Mouse (Mus musculus): ENCODE measurements around the gene Arpp21. TPM values are rescaled to one million over a fixed set of nuclear protein-coding genes. Genes with fewer than 3 reads are reported as not detected.

Arpp21 gene
- polyA plus RNA-seq (2014; fragmentation: Nextera tagmentation; extraction: Ambion mirVana) = 6.0 and 6.8 TPM in 2 replicates

DNA sequence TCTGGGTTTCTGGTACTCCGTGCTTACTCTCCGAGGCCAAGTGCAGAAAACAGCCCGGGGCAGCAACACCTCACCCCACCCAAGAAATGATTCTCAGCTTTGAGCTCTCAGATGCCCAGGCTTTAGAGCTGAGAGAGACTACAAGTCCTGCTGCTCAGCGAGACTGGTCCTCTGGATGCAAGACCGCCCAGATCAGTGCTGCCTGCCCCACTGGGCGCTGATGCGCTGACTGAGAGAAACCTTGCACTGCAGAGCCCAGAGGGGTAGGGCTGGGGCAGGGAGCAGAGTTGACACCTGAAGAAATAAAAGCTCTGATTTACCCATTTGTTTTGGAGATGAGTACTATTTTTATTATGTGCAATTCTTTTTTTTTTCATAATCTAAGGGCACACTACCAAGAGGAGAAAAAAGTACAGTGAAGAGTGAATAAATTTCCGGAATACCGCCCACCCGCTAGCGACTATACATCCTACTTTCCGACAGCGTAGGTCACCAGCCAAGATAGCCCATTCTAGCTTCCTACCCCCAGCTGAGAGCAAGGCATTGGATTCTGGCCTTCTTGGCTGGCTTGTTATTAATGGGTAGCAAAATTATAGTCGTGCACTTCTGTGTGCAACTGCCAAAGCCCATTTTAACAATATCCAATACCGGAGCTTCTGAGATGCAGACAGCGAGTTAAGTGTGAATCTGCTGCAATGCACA is at the start of gene Arpp21:
Gene Arpp21, minus strand, starts transcription at position 243 of the 702 bp plus-strand sequence.
- Histone ChIP-seq H3K4me1 (replicated peaks; ENCODE audit: control insufficient read depth, insufficient read depth, low read length) (0 out of 2 replicates have a peak, but pooled peaks cover 2% of the 10 kb centered on the region), H3K4me2 (replicated peaks; ENCODE audit: low read depth, low read length) (peak within 1 kb of the TSS; percentile 96), H3K36me3 (ENCODE audit: control insufficient read depth, insufficient read depth, low read length) (no peaks in the 10 kb centered on the region), H3K9ac (ENCODE audit: low read depth, low read length) (peak within 1 kb of the TSS; percentile 70), H3K27ac (ENCODE audit: low read depth, low read length) (peak within 1 kb of the TSS; percentile 6; the same call in 1 of the 2 replicates), H3K27me3 (ENCODE audit: control insufficient read depth, insufficient read depth, low read length) (peaks cover 17% of the 10 kb centered on the region; the same call in 1 of the 2 replicates), H3K4me3 (ENCODE audit: low read depth, low read length) (peak within 1 kb of the TSS; percentile 53), H3K9me3 (ENCODE audit: control insufficient read depth, low read length) (no peaks in the 10 kb centered on the region)
- 22% methylated on average over 16 of the region's 16 CpGs for WGBS
- peak; percentile 16 for DNase-seq (ENCODE audit: low spot score)
- peak; percentile 69 for ATAC-seq (ENCODE audit: low FRiP score)

- no peak overlapping the region for H3K9ac ChIP-seq (ENCODE audit: low read depth, low read length)
- 85% methylated on average over 8 of the region's 8 CpGs for WGBS
- no peaks in the 10 kb centered on the region for H3K27me3 ChIP-seq (ENCODE audit: control insufficient read depth, insufficient read depth, low read length)
- no peaks in the 10 kb centered on the region for H3K4me1 ChIP-seq (replicated peaks; ENCODE audit: control insufficient read depth, insufficient read depth, low read length)
- no peaks in the 10 kb centered on the region for H3K9me3 ChIP-seq (ENCODE audit: control insufficient read depth, low read length)
- H3K4me2 ChIP-seq (replicated peaks; ENCODE audit: low read depth, low read length) = no peak overlapping the region
- DNase-seq (ENCODE audit: low spot score) = no peak
- H3K36me3 ChIP-seq (ENCODE audit: control insufficient read depth, insufficient read depth, low read length) = no peaks in the 10 kb centered on the region
- no peak overlapping the region for H3K27ac ChIP-seq (ENCODE audit: low read depth, low read length)
- H3K4me3 ChIP-seq (ENCODE audit: low read depth, low read length) = no peak overlapping the region
- ATAC-seq (ENCODE audit: low FRiP score) = no peak
These were observed 36.8 kb upstream of the Arpp21 start for GRCm38 (mm10) chr9:112272426-112272969.

GRCm38 (mm10) chr9:112264982-112265641 is 29.4 kb upstream of the Arpp21 start:
- H3K9ac ChIP-seq (ENCODE audit: low read depth, low read length) = no peak overlapping the region
- DNase-seq (ENCODE audit: low spot score) (no peak), ATAC-seq (ENCODE audit: low FRiP score) (no peak)
- H3K27me3 ChIP-seq (ENCODE audit: control insufficient read depth, insufficient read depth, low read length) = no peaks in the 10 kb centered on the region
- H3K27ac ChIP-seq (ENCODE audit: low read depth, low read length) = no peak overlapping the region
- H3K4me3 ChIP-seq (ENCODE audit: low read depth, low read length) = no peak overlapping the region
- H3K36me3 ChIP-seq (ENCODE audit: control insufficient read depth, insufficient read depth, low read length) = no peaks in the 10 kb centered on the region
- 76% methylated on average over 4 of the region's 4 CpGs for WGBS
- no peak overlapping the region for H3K4me2 ChIP-seq (replicated peaks; ENCODE audit: low read depth, low read length)
- no peaks in the 10 kb centered on the region for H3K9me3 ChIP-seq (ENCODE audit: control insufficient read depth, low read length)
- H3K4me1 ChIP-seq (replicated peaks; ENCODE audit: control insufficient read depth, insufficient read depth, low read length) = no peaks in the 10 kb centered on the region

DNA sequence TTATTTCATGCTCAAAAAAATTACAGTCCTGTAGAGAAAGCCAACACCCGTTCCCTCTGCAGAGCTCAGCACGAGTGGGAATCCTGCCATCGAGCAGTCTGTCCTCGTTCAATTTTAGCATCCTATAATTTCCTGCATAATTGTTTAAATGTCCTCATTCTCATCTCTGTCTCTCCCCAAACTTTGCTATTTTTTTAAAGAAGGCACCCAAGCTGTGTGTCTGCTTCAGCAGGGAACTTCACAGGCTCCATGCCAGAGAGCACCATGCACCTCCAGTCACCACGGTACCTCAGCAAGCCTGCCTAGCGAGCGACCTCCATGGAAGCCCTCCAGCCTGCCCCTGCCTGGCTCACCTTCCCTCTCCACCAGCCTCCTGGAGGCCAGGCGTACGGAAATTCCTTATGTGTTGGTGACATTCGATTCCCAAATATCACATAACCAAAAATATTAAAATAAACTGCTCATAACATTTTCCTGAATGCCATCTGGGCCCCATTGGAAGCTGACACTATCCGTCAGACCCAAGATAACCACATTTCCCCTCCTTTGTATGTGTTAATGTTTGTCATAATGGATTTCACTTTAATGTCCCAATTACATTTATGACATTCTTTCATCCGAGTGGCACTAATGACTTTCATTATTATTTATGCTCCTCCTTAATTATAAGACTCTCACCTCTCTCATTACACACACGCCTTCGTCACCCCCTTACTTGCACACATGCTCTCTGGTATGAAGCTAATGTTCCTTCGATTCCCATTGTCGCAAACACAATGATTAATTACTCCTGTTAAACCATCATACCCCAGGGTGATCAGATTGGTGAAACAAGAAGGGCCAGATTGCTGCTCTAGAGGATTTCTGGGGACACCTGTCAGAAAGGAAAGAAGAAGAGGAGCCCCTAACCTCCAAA is 26.5 kb upstream of the Arpp21 start:
- Histone ChIP-seq H3K9me3 (ENCODE audit: control insufficient read depth, low read length) (no peaks in the 10 kb centered on the region), H3K4me2 (replicated peaks; ENCODE audit: low read depth, low read length) (no peak overlapping the region), H3K4me3 (ENCODE audit: low read depth, low read length) (no peak overlapping the region), H3K9ac (ENCODE audit: low read depth, low read length) (no peak overlapping the region), H3K4me1 (replicated peaks; ENCODE audit: control insufficient read depth, insufficient read depth, low read length) (no peaks in the 10 kb centered on the region), H3K27me3 (ENCODE audit: control insufficient read depth, insufficient read depth, low read length) (no peaks in the 10 kb centered on the region), H3K27ac (ENCODE audit: low read depth, low read length) (no peak overlapping the region), H3K36me3 (ENCODE audit: control insufficient read depth, insufficient read depth, low read length) (no peaks in the 10 kb centered on the region)
- ATAC-seq (ENCODE audit: low FRiP score) (no peak), DNase-seq (ENCODE audit: low spot score) (no peak)
- 82% methylated on average over 16 of the region's 16 CpGs for WGBS

DNA sequence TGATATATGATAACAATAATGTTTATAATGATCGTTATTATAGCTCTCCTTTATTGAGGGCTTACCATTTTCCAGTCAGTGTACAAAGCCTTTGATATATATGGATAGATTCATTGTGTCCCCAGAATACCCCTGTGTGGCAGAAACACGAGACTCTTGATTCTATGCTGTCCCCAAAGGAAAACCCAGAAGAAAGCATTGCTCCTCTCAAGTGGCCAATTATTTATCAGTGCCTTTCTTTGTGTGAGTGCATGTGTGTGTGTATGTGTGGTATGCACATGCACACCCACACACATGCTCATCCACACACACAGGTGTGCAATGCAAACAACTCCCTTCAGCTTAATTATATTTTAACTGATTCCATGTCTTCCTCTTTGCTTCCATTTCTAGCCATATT is 25.8 kb upstream of the Arpp21 start:
- Histone ChIP-seq H3K27me3 (ENCODE audit: control insufficient read depth, insufficient read depth, low read length) (no peaks in the 10 kb centered on the region), H3K27ac (ENCODE audit: low read depth, low read length) (no peak overlapping the region), H3K4me3 (ENCODE audit: low read depth, low read length) (no peak overlapping the region), H3K4me2 (replicated peaks; ENCODE audit: low read depth, low read length) (no peak overlapping the region), H3K4me1 (replicated peaks; ENCODE audit: control insufficient read depth, insufficient read depth, low read length) (no peaks in the 10 kb centered on the region), H3K9me3 (ENCODE audit: control insufficient read depth, low read length) (no peaks in the 10 kb centered on the region), H3K36me3 (ENCODE audit: control insufficient read depth, insufficient read depth, low read length) (no peaks in the 10 kb centered on the region), H3K9ac (ENCODE audit: low read depth, low read length) (no peak overlapping the region)
- WGBS = 75% methylated on average over 2 of the region's 2 CpGs
- ATAC-seq (ENCODE audit: low FRiP score) = no peak
- DNase-seq (ENCODE audit: low spot score) = no peak

DNA sequence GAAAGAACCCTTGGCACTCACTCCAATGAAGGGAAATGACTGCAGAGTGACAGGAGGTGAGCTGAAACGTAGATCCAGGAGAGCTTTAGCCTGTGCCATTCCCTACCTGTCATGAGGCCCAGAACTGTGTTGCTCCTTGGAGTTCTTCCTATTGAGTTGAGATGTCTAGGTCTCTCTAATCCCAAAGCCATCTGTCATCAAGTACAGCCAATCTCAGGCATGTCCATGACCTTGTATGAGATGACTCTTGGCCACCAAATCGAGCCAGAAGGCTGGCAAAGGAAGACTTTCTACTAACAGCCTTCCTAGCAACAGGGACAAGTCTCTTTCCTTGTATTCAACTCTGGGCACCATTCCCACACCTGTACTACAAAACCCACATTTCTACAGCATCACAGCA is 25.0 kb upstream of the Arpp21 start:
- Histone ChIP-seq H3K4me2 (replicated peaks; ENCODE audit: low read depth, low read length) (no peak overlapping the region), H3K36me3 (ENCODE audit: control insufficient read depth, insufficient read depth, low read length) (no peaks in the 10 kb centered on the region), H3K27ac (ENCODE audit: low read depth, low read length) (no peak overlapping the region), H3K4me1 (replicated peaks; ENCODE audit: control insufficient read depth, insufficient read depth, low read length) (no peaks in the 10 kb centered on the region), H3K9ac (ENCODE audit: low read depth, low read length) (no peak overlapping the region), H3K4me3 (ENCODE audit: low read depth, low read length) (no peak overlapping the region), H3K27me3 (ENCODE audit: control insufficient read depth, insufficient read depth, low read length) (no peaks in the 10 kb centered on the region), H3K9me3 (ENCODE audit: control insufficient read depth, low read length) (no peaks in the 10 kb centered on the region)
- WGBS = 78% methylated on average over 2 of the region's 2 CpGs
- no peak for ATAC-seq (ENCODE audit: low FRiP score)
- DNase-seq (ENCODE audit: low spot score) = no peak

DNA sequence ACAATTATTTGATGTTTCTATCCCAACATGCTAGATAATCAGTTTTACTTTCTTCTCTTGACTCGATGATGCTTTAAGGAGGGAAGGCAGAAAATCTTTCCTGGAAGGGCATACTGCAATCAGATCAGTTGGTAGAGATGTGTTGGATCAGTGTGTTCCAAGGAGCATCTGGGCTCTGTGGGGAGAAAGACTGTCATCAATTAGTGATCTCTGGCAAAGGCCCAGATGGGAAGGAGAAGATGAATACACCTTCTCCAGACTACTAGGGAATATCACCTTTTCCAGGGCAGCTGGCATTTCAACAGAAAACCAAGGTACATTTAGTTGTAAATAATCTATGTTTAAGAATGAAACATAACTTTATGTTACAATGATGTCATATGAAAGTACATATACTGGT is 22.8 kb upstream of the Arpp21 start:
- Histone ChIP-seq H3K4me3 (ENCODE audit: low read depth, low read length) (no peak overlapping the region), H3K27ac (ENCODE audit: low read depth, low read length) (no peak overlapping the region), H3K4me2 (replicated peaks; ENCODE audit: low read depth, low read length) (no peak overlapping the region), H3K9me3 (ENCODE audit: control insufficient read depth, low read length) (no peaks in the 10 kb centered on the region), H3K4me1 (replicated peaks; ENCODE audit: control insufficient read depth, insufficient read depth, low read length) (no peaks in the 10 kb centered on the region), H3K36me3 (ENCODE audit: control insufficient read depth, insufficient read depth, low read length) (no peaks in the 10 kb centered on the region), H3K9ac (ENCODE audit: low read depth, low read length) (no peak overlapping the region), H3K27me3 (ENCODE audit: control insufficient read depth, insufficient read depth, low read length) (no peaks in the 10 kb centered on the region)
- WGBS = 84% methylated on average over 1 of the region's 1 CpGs
- ATAC-seq (ENCODE audit: low FRiP score) (no peak), DNase-seq (ENCODE audit: low spot score) (no peak)

DNA sequence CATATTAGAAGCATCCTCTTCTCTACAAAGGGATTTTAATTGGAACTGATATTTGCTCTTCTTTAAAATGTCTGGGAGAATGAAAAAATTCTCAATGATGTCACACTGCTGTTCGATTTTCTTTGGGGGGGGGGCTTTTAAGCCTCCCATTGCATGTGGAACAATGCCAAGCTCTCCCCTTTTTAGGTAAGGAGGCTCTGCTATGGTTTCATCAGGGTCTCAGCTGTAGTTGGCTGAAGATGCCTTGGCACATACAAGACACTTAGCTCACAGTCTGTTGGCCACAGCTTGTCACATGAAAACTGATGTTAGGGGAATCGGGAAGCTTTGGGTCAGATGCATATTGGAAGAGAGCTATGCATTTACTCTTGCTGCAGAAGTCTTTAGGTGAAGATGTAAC is 20.2 kb upstream of the Arpp21 start:
- no peaks in the 10 kb centered on the region for H3K4me1 ChIP-seq (replicated peaks; ENCODE audit: control insufficient read depth, insufficient read depth, low read length)
- H3K4me2 ChIP-seq (replicated peaks; ENCODE audit: low read depth, low read length) = no peak overlapping the region
- no peak overlapping the region for H3K4me3 ChIP-seq (ENCODE audit: low read depth, low read length)
- WGBS = 69% methylated on average over 2 of the region's 2 CpGs
- H3K9me3 ChIP-seq (ENCODE audit: control insufficient read depth, low read length) = no peaks in the 10 kb centered on the region
- no peaks in the 10 kb centered on the region for H3K36me3 ChIP-seq (ENCODE audit: control insufficient read depth, insufficient read depth, low read length)
- H3K27me3 ChIP-seq (ENCODE audit: control insufficient read depth, insufficient read depth, low read length) = no peaks in the 10 kb centered on the region
- no peak for ATAC-seq (ENCODE audit: low FRiP score)
- H3K27ac ChIP-seq (ENCODE audit: low read depth, low read length) = no peak overlapping the region
- H3K9ac ChIP-seq (ENCODE audit: low read depth, low read length) = no peak overlapping the region
- no peak for DNase-seq (ENCODE audit: low spot score)

All from hindbrain, embryonic 11.5 days (tissue).